Mouse (Mus musculus): ENCODE measurements at regions not wholly inside any gene's neighbourhood (a gene's known extent, or its start where the extent isn't known, plus 50 kb on each side); places are given as distances from the start of the nearest gene placed in this dataset.

- peak; percentile 10 to 74 for DNase-seq (ENCODE audit: low spot score in 2 of 2)
Observed at GRCm38 (mm10) chr9:111838069-111838820, 148.1 kb upstream of the Stac start.

DNA sequence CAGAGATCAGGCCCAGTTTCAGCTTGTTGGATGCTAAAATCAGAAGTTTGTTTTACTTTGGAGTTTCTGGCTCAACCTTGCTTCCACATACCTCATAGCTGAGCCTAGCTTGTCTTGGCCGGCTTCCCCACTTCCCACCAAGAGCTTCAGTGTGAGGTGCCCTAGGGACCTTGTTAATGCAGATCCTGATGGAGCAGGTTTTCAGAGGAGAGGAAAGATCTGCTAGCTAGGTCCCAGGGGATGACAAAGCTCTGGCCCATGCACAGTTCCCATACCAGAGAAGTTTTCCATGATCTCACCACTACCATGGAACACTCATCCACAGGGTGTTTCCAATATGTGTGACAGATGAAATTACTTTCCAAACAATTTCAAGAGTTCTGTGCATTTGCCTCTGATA is 131.9 kb upstream of the Stac start:
- DNase-seq (ENCODE audit: low spot score in 2 of 2): no peak

- no peak for DNase-seq (ENCODE audit: low spot score in 2 of 2)
Observed at GRCm38 (mm10) chr9:111817461-111817860, 127.3 kb upstream of the Stac start.

- DNase-seq (ENCODE audit: low spot score in 2 of 2): no peak
Observed at GRCm38 (mm10) chr9:111804931-111805330, 114.8 kb upstream of the Stac start.

DNA sequence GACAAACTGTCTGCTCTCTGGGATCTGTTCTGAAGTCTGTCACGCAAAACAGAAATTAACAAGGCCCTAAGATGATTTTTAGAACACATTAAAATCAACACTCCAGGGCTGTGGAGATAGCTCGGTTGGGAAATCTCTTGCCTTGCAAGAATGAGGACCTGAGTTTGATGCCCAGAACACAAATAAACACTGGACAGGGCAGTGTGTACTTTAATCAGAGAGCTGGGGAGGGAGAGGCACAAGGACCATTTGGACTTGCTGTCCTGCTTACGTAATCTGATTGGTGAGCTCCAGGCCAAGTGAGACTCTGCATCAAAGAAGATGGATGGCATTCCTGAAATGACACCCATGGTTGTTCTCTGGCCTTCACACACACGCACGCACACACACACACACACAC is 111.2 kb upstream of the Stac start:
- DNase-seq (ENCODE audit: low spot score in 2 of 2): no peak

DNA sequence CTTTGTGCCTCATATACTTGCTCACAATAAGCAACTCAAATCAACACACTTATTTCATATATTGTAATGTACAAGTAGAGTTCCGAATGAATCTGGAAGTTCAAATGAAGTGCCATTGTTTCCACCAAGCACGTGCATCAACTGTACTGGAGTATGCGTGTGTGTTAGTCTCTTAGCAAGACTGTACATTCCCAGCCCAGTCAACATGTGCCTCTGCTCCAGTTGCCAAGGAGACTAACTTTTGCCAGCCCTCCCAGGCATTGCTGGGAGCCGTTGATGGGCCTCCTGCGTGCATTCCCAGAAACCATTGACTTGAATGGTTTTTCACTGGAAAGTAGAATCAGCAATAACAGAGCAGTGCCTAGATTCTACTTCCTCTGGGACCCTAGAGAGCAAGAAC is 110.7 kb upstream of the Stac start:
- DNase-seq (ENCODE audit: low spot score in 2 of 2): no peak

DNA sequence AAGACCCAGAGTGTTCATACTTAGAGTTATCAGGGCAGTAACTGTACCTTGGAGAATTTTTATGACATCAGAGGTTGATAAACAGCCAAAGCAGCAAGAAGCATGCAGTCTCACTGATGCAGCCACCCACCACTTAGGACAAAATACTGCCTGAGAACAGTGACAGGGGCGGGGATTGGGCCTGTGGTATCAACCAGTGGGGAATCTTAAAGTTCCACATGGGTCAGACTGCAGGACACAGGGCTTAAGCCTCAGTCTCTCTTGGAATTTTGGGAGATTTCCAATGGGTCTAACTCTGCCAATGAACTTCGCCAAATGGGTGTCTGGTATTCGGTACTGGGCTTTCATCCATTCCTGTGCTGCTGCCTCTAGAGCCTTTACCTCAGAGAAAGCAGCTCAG is 88.8 kb upstream of the Stac start:
- no peak for DNase-seq (ENCODE audit: low spot score in 2 of 2)

GRCm38 (mm10) chr9:111777433-111778135 is 87.4 kb upstream of the Stac start:
- no peak for DNase-seq (ENCODE audit: low spot score in 2 of 2)

- DNase-seq (ENCODE audit: low spot score in 2 of 2): peak in 1 of 2 experiments; percentile 8
Observed at GRCm38 (mm10) chr9:111774229-111774628, 84.1 kb upstream of the Stac start.

- DNase-seq (ENCODE audit: low spot score in 2 of 2): no peak
Observed at GRCm38 (mm10) chr9:111762653-111763468, 72.7 kb upstream of the Stac start.

GRCm38 (mm10) chr9:111755235-111755634 is 65.1 kb upstream of the Stac start:
- peak in 1 of 2 experiments; percentile 9 for DNase-seq (ENCODE audit: low spot score in 2 of 2)

DNA sequence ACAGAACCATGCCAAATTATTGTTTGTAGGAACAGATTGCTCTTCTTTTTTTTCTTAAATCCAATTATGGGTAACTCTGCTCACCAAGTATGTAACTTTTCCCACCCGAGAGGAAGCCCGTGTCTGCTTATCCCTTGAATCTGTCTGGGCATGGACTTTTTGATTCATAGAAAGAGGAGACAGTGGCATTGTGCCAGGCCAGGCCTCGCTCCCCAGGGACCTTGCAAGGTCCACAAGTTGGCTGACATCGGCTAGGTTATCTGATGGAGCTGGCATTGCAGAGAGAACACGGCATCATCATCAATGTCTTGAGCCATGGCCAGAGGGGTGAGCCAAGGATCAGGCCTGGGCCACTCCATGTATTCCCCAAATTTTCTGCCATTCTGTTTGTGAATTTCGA is 56.0 kb upstream of the Stac start:
- DNase-seq (ENCODE audit: low spot score in 2 of 2): no peak

GRCm38 (mm10) chr9:111745206-111745605 is 55.1 kb upstream of the Stac start:
- no peak for DNase-seq (ENCODE audit: low spot score in 2 of 2)

Data from left cerebral cortex, adult 8-10 months (tissue).